Mouse (Mus musculus): ENCODE measurements around the gene Iqsec3. TPM values are rescaled to one million over a fixed set of nuclear protein-coding genes. Genes with fewer than 3 reads are reported as not detected.

Iqsec3 gene
- polyA plus RNA-seq, 1 experiment from 2014 or later, result not detected

- Histone ChIP-seq H3K27me3 (replicated peaks) (peaks cover 16% of the 10 kb centered on the region), H3K4me2 (no peak overlapping the region), H3K9ac (no peak overlapping the region), H3K36me3 (no peaks in the 10 kb centered on the region), H3K9me3 (replicated peaks) (no peaks in the 10 kb centered on the region), H3K4me1 (peaks cover 3% of the 10 kb centered on the region; the same call in 1 of the 2 replicates), H3K4me3 (no peak overlapping the region), H3K27ac (no peak overlapping the region; the same call in 1 of the 2 replicates)
- 56% methylated on average over 8 of the region's 8 CpGs for WGBS (ENCODE audit: insufficient replicate concordance)
- peak; percentile 67 for ATAC-seq
Measured at GRCm38 (mm10) chr6:121346428-121346827, 127.0 kb downstream of the Iqsec3 start.

GRCm38 (mm10) chr6:121344329-121344728 lies 129.1 kb downstream of the Iqsec3 start:
- no peak for ATAC-seq
- peaks cover 3% of the 10 kb centered on the region; the same call in 1 of the 2 replicates for H3K4me1 ChIP-seq
- H3K27ac ChIP-seq, result no peak overlapping the region
- H3K4me3 ChIP-seq, result no peak overlapping the region
- no peak overlapping the region for H3K4me2 ChIP-seq
- 54% methylated on average over 5 of the region's 5 CpGs for WGBS (ENCODE audit: insufficient replicate concordance)
- no peaks in the 10 kb centered on the region for H3K36me3 ChIP-seq
- peaks cover 21% of the 10 kb centered on the region for H3K27me3 ChIP-seq (replicated peaks)
- no peaks in the 10 kb centered on the region for H3K9me3 ChIP-seq (replicated peaks)
- no peak overlapping the region for H3K9ac ChIP-seq

- H3K27ac ChIP-seq, result no peak overlapping the region
- no peak overlapping the region for H3K4me3 ChIP-seq
- H3K36me3 ChIP-seq, result no peaks in the 10 kb centered on the region
- no peaks in the 10 kb centered on the region for H3K9me3 ChIP-seq (replicated peaks)
- peaks cover 3% of the 10 kb centered on the region; the same call in 1 of the 2 replicates for H3K4me1 ChIP-seq
- no peak overlapping the region for H3K4me2 ChIP-seq
- peaks cover 21% of the 10 kb centered on the region for H3K27me3 ChIP-seq (replicated peaks)
- no peak for ATAC-seq
- 37% methylated on average over 6 of the region's 6 CpGs for WGBS (ENCODE audit: insufficient replicate concordance)
- no peak overlapping the region for H3K9ac ChIP-seq
Measured at GRCm38 (mm10) chr6:121343771-121344123, 129.7 kb downstream of the Iqsec3 start.

GRCm38 (mm10) chr6:121343026-121343770 lies 130.3 kb downstream of the Iqsec3 start, which contains the start of gene Slc6a12:
TSS of gene Slc6a12 (plus strand) at chr6:121343076.
- Histone ChIP-seq H3K4me1 (peaks cover 3% of the 10 kb centered on the region; the same call in 1 of the 2 replicates), H3K9me3 (replicated peaks) (no peaks in the 10 kb centered on the region), H3K4me3 (no peak within 1 kb of the TSS), H3K4me2 (no peak within 1 kb of the TSS), H3K9ac (no peak within 1 kb of the TSS), H3K27me3 (replicated peaks) (peaks cover 21% of the 10 kb centered on the region), H3K36me3 (no peaks in the 10 kb centered on the region), H3K27ac (no peak within 1 kb of the TSS)
- ATAC-seq, result no peak
- 51% methylated on average over 15 of the region's 15 CpGs for WGBS (ENCODE audit: insufficient replicate concordance)

- no peak overlapping the region for H3K9ac ChIP-seq
- ATAC-seq, result no peak
- H3K27ac ChIP-seq, result no peak overlapping the region
- no peak overlapping the region for H3K4me3 ChIP-seq
- peaks cover 18% of the 10 kb centered on the region for H3K4me1 ChIP-seq
- H3K36me3 ChIP-seq, result no peaks in the 10 kb centered on the region
- peaks cover 21% of the 10 kb centered on the region for H3K27me3 ChIP-seq (replicated peaks)
- H3K9me3 ChIP-seq (replicated peaks), result no peaks in the 10 kb centered on the region
- WGBS (ENCODE audit: insufficient replicate concordance), result 45% methylated on average over 6 of the region's 6 CpGs
- no peak overlapping the region for H3K4me2 ChIP-seq
Measured at GRCm38 (mm10) chr6:121341650-121342049, 131.8 kb downstream of the Iqsec3 start.

- Histone ChIP-seq H3K36me3 (no peaks in the 10 kb centered on the region), H3K9ac (no peak overlapping the region), H3K4me3 (no peak overlapping the region), H3K27ac (no peak overlapping the region), H3K27me3 (replicated peaks) (peaks cover 18% of the 10 kb centered on the region), H3K4me1 (peaks cover 28% of the 10 kb centered on the region), H3K4me2 (no peak overlapping the region), H3K9me3 (replicated peaks) (no peaks in the 10 kb centered on the region)
- WGBS (ENCODE audit: insufficient replicate concordance), result 47% methylated on average over 4 of the region's 4 CpGs
- ATAC-seq, result no peak
Measured at GRCm38 (mm10) chr6:121338519-121338896, 135.0 kb downstream of the Iqsec3 start.

- Histone ChIP-seq H3K9me3 (replicated peaks) (no peaks in the 10 kb centered on the region), H3K4me3 (no peak overlapping the region), H3K4me1 (peaks cover 28% of the 10 kb centered on the region), H3K9ac (no peak overlapping the region), H3K27me3 (replicated peaks) (peaks cover 12% of the 10 kb centered on the region), H3K27ac (no peak overlapping the region), H3K4me2 (no peak overlapping the region), H3K36me3 (no peaks in the 10 kb centered on the region)
- ATAC-seq, result peak; percentile 49
- 24% methylated on average over 3 of the region's 3 CpGs for WGBS (ENCODE audit: insufficient replicate concordance)
Measured at GRCm38 (mm10) chr6:121337770-121338518, 135.5 kb downstream of the Iqsec3 start.

- Histone ChIP-seq H3K9me3 (replicated peaks) (no peaks in the 10 kb centered on the region), H3K9ac (no peak overlapping the region; the same call in 1 of the 2 replicates), H3K4me2 (peak overlapping the region; percentile 66), H3K36me3 (no peaks in the 10 kb centered on the region), H3K4me3 (peak overlapping the region; percentile 50), H3K27ac (no peak overlapping the region), H3K27me3 (replicated peaks) (peaks cover 7% of the 10 kb centered on the region; the same call in 1 of the 2 replicates), H3K4me1 (peaks cover 28% of the 10 kb centered on the region)
- WGBS (ENCODE audit: insufficient replicate concordance), result 78% methylated on average over 9 of the region's 9 CpGs
- no peak for ATAC-seq
Measured at GRCm38 (mm10) chr6:121337229-121337628, 136.2 kb downstream of the Iqsec3 start.

GRCm38 (mm10) chr6:121336558-121336957 lies 136.9 kb downstream of the Iqsec3 start:
- peak overlapping the region; percentile 66 for H3K4me2 ChIP-seq
- peak; percentile 87 for ATAC-seq
- H3K27ac ChIP-seq, result peak overlapping the region; percentile 63
- H3K36me3 ChIP-seq, result no peaks in the 10 kb centered on the region
- H3K4me1 ChIP-seq, result peaks cover 28% of the 10 kb centered on the region
- H3K4me3 ChIP-seq, result peak overlapping the region; percentile 50
- H3K27me3 ChIP-seq (replicated peaks), result peaks cover 7% of the 10 kb centered on the region; the same call in 1 of the 2 replicates
- H3K9me3 ChIP-seq (replicated peaks), result no peaks in the 10 kb centered on the region
- peak overlapping the region; percentile 10; the same call in 1 of the 2 replicates for H3K9ac ChIP-seq
- 26% methylated on average over 8 of the region's 8 CpGs for WGBS (ENCODE audit: insufficient replicate concordance)

GRCm38 (mm10) chr6:121335841-121336240 lies 137.6 kb downstream of the Iqsec3 start:
- no peak for ATAC-seq
- Histone ChIP-seq H3K9me3 (replicated peaks) (no peaks in the 10 kb centered on the region), H3K4me1 (peaks cover 28% of the 10 kb centered on the region), H3K27ac (peak overlapping the region; percentile 33; the same call in 1 of the 2 replicates), H3K9ac (0 out of 2 replicates have a peak overlapping the region, but pooled peaks have one; percentile 5), H3K27me3 (replicated peaks) (no peaks in the 10 kb centered on the region), H3K4me2 (peak overlapping the region; percentile 66), H3K4me3 (no peak overlapping the region), H3K36me3 (no peaks in the 10 kb centered on the region)
- 81% methylated on average over 9 of the region's 9 CpGs for WGBS (ENCODE audit: insufficient replicate concordance)

- Histone ChIP-seq H3K4me1 (0 out of 2 replicates have a peak, but pooled peaks cover 6% of the 10 kb centered on the region), H3K4me2 (no peak overlapping the region), H3K9me3 (replicated peaks) (no peaks in the 10 kb centered on the region), H3K27me3 (replicated peaks) (no peaks in the 10 kb centered on the region), H3K27ac (peak overlapping the region; percentile 24; the same call in 1 of the 2 replicates), H3K9ac (no peak overlapping the region), H3K36me3 (no peaks in the 10 kb centered on the region), H3K4me3 (no peak overlapping the region)
- peak; percentile 40 for ATAC-seq
- WGBS (ENCODE audit: insufficient replicate concordance), result 38% methylated on average over 10 of the region's 10 CpGs
Measured at GRCm38 (mm10) chr6:121329848-121330508, 143.5 kb downstream of the Iqsec3 start.

Measured in liver, embryonic 12.5 days (tissue).